Mouse (Mus musculus): Measurements from ENCODE around the gene Trex1. TPM values are rescaled to one million over a fixed set of nuclear protein-coding genes. Genes with fewer than 3 reads are reported as not detected.

The Trex1 gene
- polyA plus RNA-seq, 1 experiment from 2014 or later, result 13.7 TPM

GRCm38 (mm10) chr9:109049996-109050673 is 9.4 kb downstream of the Trex1 start:
- Histone ChIP-seq H3K9ac (ENCODE audit: low read depth, low read length) (no peak overlapping the region), H3K4me2 (ENCODE audit: low read length) (no peak overlapping the region), H3K27me3 (ENCODE audit: control insufficient read depth, insufficient read depth, low read depth, low read length) (no peaks in the 10 kb centered on the region), H3K27ac (ENCODE audit: low read length) (no peak overlapping the region), H3K36me3 (ENCODE audit: control insufficient read depth, insufficient read depth, low read length) (no peaks in the 10 kb centered on the region), H3K9me3 (replicated peaks; ENCODE audit: control insufficient read depth, low read length, poor library complexity, severe bottlenecking) (no peaks in the 10 kb centered on the region), H3K4me1 (ENCODE audit: control insufficient read depth, insufficient read depth, low read length) (0 out of 2 replicates have a peak, but pooled peaks cover 2% of the 10 kb centered on the region), H3K4me3 (ENCODE audit: low read depth, low read length) (no peak overlapping the region)
- no peak for ATAC-seq
- 78% methylated on average over 9 of the region's 9 CpGs for WGBS

DNA sequence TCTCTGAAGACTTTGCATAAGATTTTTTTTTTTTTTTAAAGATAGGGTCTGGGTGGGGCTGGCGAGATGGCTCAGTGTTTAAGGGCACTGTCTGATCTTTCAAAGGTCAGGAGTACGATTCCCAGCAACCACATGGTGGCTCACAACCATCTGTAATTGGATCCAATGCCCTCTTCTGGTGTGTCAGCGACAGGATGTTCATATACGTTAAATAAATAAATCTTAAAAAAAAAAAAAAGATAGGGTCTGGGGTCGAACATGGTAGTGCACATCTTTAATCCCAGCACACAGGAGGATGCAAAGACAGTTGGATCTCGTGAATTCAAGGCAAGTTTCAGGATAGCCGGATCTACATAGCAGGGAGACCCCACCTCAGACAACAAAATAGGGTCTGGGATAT is 10.2 kb downstream of the Trex1 start:
- H3K27ac ChIP-seq (ENCODE audit: low read length), result no peak overlapping the region
- WGBS, result 88% methylated on average over 7 of the region's 7 CpGs
- no peak for ATAC-seq

DNA sequence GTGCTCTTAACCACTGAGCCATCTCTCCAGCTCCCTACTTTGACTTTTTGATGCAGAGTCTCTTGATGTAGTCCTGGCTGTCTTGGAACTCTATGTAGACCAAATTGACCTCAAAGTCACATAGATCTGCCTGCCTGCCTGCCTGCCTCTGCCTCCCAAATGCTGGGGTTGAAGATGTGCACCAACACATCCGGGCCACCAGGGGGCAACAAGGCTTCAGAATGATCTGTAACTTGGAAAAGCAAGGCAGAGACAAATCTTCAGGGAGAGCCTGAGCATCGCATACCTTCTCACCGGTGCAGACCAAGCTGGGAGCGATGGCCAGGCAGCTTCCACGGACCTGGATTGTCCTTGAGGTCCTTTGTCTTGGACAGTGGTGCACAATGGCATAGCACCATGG is 13.2 kb downstream of the Trex1 start:
- Histone ChIP-seq H3K4me1 (ENCODE audit: control insufficient read depth, insufficient read depth, low read length) (no peaks in the 10 kb centered on the region), H3K27ac (ENCODE audit: low read length) (no peak overlapping the region), H3K9ac (ENCODE audit: low read depth, low read length) (no peak overlapping the region), H3K9me3 (replicated peaks; ENCODE audit: control insufficient read depth, low read length, poor library complexity, severe bottlenecking) (no peaks in the 10 kb centered on the region), H3K4me3 (ENCODE audit: low read depth, low read length) (no peak overlapping the region), H3K27me3 (ENCODE audit: control insufficient read depth, insufficient read depth, low read depth, low read length) (no peaks in the 10 kb centered on the region), H3K4me2 (ENCODE audit: low read length) (no peak overlapping the region), H3K36me3 (ENCODE audit: control insufficient read depth, insufficient read depth, low read length) (no peaks in the 10 kb centered on the region)
- no peak for ATAC-seq
- WGBS, result 33% methylated on average over 5 of the region's 5 CpGs

More for the DNA sequence above, 10.2 kb downstream of the Trex1 start:
- no peak overlapping the region for H3K9ac ChIP-seq (ENCODE audit: low read depth, low read length)
- H3K4me2 ChIP-seq (ENCODE audit: low read length), result no peak overlapping the region
- no peaks in the 10 kb centered on the region for H3K36me3 ChIP-seq (ENCODE audit: control insufficient read depth, insufficient read depth, low read length)
- H3K27me3 ChIP-seq (ENCODE audit: control insufficient read depth, insufficient read depth, low read depth, low read length), result no peaks in the 10 kb centered on the region
- H3K4me1 ChIP-seq (ENCODE audit: control insufficient read depth, insufficient read depth, low read length), result no peaks in the 10 kb centered on the region
- H3K9me3 ChIP-seq (replicated peaks; ENCODE audit: control insufficient read depth, low read length, poor library complexity, severe bottlenecking), result no peaks in the 10 kb centered on the region
- no peak overlapping the region for H3K4me3 ChIP-seq (ENCODE audit: low read depth, low read length)

GRCm38 (mm10) chr9:109041351-109041750 is 18.2 kb downstream of the Trex1 start:
- no peak overlapping the region for H3K4me3 ChIP-seq (ENCODE audit: low read depth, low read length)
- H3K4me2 ChIP-seq (ENCODE audit: low read length), result no peak overlapping the region
- no peak overlapping the region for H3K9ac ChIP-seq (ENCODE audit: low read depth, low read length)
- H3K27me3 ChIP-seq (ENCODE audit: control insufficient read depth, insufficient read depth, low read depth, low read length), result no peaks in the 10 kb centered on the region
- no peak for ATAC-seq
- H3K27ac ChIP-seq (ENCODE audit: low read length), result no peak overlapping the region
- 0 out of 2 replicates have a peak, but pooled peaks cover 6% of the 10 kb centered on the region for H3K4me1 ChIP-seq (ENCODE audit: control insufficient read depth, insufficient read depth, low read length)
- no peaks in the 10 kb centered on the region for H3K36me3 ChIP-seq (ENCODE audit: control insufficient read depth, insufficient read depth, low read length)
- 68% methylated on average over 7 of the region's 7 CpGs for WGBS
- H3K9me3 ChIP-seq (replicated peaks; ENCODE audit: control insufficient read depth, low read length, poor library complexity, severe bottlenecking), result no peaks in the 10 kb centered on the region

DNA sequence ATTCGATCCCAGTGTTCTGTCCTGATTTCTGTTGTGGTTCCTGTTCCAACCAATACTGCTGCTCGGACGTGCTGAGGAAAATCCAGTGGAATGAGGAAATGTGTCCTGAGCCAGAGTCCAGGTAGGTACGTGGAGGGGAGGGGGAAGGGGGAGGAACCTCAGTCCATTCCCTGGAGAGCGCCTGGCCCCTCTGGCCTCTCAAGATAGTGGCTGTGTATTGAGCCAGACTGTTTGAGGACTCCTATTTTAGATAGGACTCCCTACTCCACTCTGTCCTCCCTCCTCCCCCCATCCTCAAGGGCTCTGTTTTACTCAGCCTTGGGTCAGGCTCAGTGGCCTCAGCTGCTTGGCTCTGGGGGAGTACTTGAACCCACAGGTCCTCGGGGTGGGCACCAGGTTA is 18.6 kb downstream of the Trex1 start:
- WGBS, result 79% methylated on average over 6 of the region's 6 CpGs
- Histone ChIP-seq H3K4me3 (ENCODE audit: low read depth, low read length) (no peak overlapping the region), H3K9ac (ENCODE audit: low read depth, low read length) (no peak overlapping the region), H3K4me2 (ENCODE audit: low read length) (no peak overlapping the region), H3K27me3 (ENCODE audit: control insufficient read depth, insufficient read depth, low read depth, low read length) (no peaks in the 10 kb centered on the region), H3K4me1 (ENCODE audit: control insufficient read depth, insufficient read depth, low read length) (0 out of 2 replicates have a peak, but pooled peaks cover 6% of the 10 kb centered on the region), H3K27ac (ENCODE audit: low read length) (no peak overlapping the region), H3K36me3 (ENCODE audit: control insufficient read depth, insufficient read depth, low read length) (no peaks in the 10 kb centered on the region), H3K9me3 (replicated peaks; ENCODE audit: control insufficient read depth, low read length, poor library complexity, severe bottlenecking) (no peaks in the 10 kb centered on the region)
- ATAC-seq, result no peak

- H3K9me3 ChIP-seq (replicated peaks; ENCODE audit: control insufficient read depth, low read length, poor library complexity, severe bottlenecking), result no peaks in the 10 kb centered on the region
- no peak overlapping the region for H3K4me3 ChIP-seq (ENCODE audit: low read depth, low read length)
- H3K27ac ChIP-seq (ENCODE audit: low read length), result no peak overlapping the region
- H3K4me1 ChIP-seq (ENCODE audit: control insufficient read depth, insufficient read depth, low read length), result 0 out of 2 replicates have a peak, but pooled peaks cover 6% of the 10 kb centered on the region
- no peak overlapping the region for H3K4me2 ChIP-seq (ENCODE audit: low read length)
- no peak overlapping the region for H3K9ac ChIP-seq (ENCODE audit: low read depth, low read length)
- H3K36me3 ChIP-seq (ENCODE audit: control insufficient read depth, insufficient read depth, low read length), result no peaks in the 10 kb centered on the region
- WGBS, result 85% methylated on average over 8 of the region's 8 CpGs
- ATAC-seq, result no peak
- no peaks in the 10 kb centered on the region for H3K27me3 ChIP-seq (ENCODE audit: control insufficient read depth, insufficient read depth, low read depth, low read length)
Observed at GRCm38 (mm10) chr9:109040216-109040615, 19.3 kb downstream of the Trex1 start.

DNA sequence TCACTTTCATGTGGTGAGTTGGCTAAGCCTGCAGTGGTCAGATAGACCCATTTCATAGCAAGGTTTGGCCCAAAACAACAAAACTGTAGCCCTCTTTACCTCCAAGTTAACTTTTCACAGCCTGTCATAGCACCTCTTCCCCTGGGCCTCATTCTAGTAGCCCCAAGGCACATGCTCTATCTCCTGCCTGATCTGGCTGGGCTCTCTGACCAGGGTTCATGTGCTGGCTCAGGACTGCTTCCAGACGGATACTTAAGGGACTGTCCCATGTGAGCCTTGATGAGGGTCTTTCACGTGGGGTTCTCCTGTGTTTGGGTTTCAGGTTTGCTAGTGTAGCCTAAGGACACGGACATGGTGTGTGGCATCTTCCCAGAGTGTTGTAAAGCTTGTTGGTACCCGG is 19.9 kb downstream of the Trex1 start:
- 0 out of 2 replicates have a peak, but pooled peaks cover 6% of the 10 kb centered on the region for H3K4me1 ChIP-seq (ENCODE audit: control insufficient read depth, insufficient read depth, low read length)
- no peak overlapping the region for H3K4me3 ChIP-seq (ENCODE audit: low read depth, low read length)
- no peak for ATAC-seq
- no peaks in the 10 kb centered on the region for H3K36me3 ChIP-seq (ENCODE audit: control insufficient read depth, insufficient read depth, low read length)
- WGBS, result 83% methylated on average over 4 of the region's 4 CpGs
- H3K27me3 ChIP-seq (ENCODE audit: control insufficient read depth, insufficient read depth, low read depth, low read length), result no peaks in the 10 kb centered on the region
- no peak overlapping the region for H3K4me2 ChIP-seq (ENCODE audit: low read length)
- no peaks in the 10 kb centered on the region for H3K9me3 ChIP-seq (replicated peaks; ENCODE audit: control insufficient read depth, low read length, poor library complexity, severe bottlenecking)
- no peak overlapping the region for H3K27ac ChIP-seq (ENCODE audit: low read length)
- 0 out of 2 replicates have a peak overlapping the region, but pooled peaks have one; percentile 7 for H3K9ac ChIP-seq (ENCODE audit: low read depth, low read length)

GRCm38 (mm10) chr9:109038901-109039364 is 20.6 kb downstream of the Trex1 start:
- no peaks in the 10 kb centered on the region for H3K27me3 ChIP-seq (ENCODE audit: control insufficient read depth, insufficient read depth, low read depth, low read length)
- H3K9ac ChIP-seq (ENCODE audit: low read depth, low read length), result peak overlapping the region; percentile 68
- 0 out of 2 replicates have a peak, but pooled peaks have one; percentile 11 for ATAC-seq
- peak overlapping the region; percentile 56 for H3K4me3 ChIP-seq (ENCODE audit: low read depth, low read length)
- no peak overlapping the region for H3K27ac ChIP-seq (ENCODE audit: low read length)
- 22% methylated on average over 8 of the region's 8 CpGs for WGBS
- no peaks in the 10 kb centered on the region for H3K36me3 ChIP-seq (ENCODE audit: control insufficient read depth, insufficient read depth, low read length)
- H3K4me1 ChIP-seq (ENCODE audit: control insufficient read depth, insufficient read depth, low read length), result 0 out of 2 replicates have a peak, but pooled peaks cover 6% of the 10 kb centered on the region
- peak overlapping the region; percentile 84 for H3K4me2 ChIP-seq (ENCODE audit: low read length)
- H3K9me3 ChIP-seq (replicated peaks; ENCODE audit: control insufficient read depth, low read length, poor library complexity, severe bottlenecking), result no peaks in the 10 kb centered on the region

- H3K4me1 ChIP-seq (ENCODE audit: control insufficient read depth, insufficient read depth, low read length), result 0 out of 2 replicates have a peak, but pooled peaks cover 6% of the 10 kb centered on the region
- no peaks in the 10 kb centered on the region for H3K27me3 ChIP-seq (ENCODE audit: control insufficient read depth, insufficient read depth, low read depth, low read length)
- peak within 1 kb of the TSS; percentile 68 for H3K9ac ChIP-seq (ENCODE audit: low read depth, low read length)
- ATAC-seq, result peak; percentile 82
- H3K36me3 ChIP-seq (ENCODE audit: control insufficient read depth, insufficient read depth, low read length), result no peaks in the 10 kb centered on the region
- WGBS, result under 1% methylated on average over 24 of the region's 40 CpGs
- H3K27ac ChIP-seq (ENCODE audit: low read length), result no peak within 1 kb of the TSS
- peak within 1 kb of the TSS; percentile 56 for H3K4me3 ChIP-seq (ENCODE audit: low read depth, low read length)
- no peaks in the 10 kb centered on the region for H3K9me3 ChIP-seq (replicated peaks; ENCODE audit: control insufficient read depth, low read length, poor library complexity, severe bottlenecking)
- peak within 1 kb of the TSS; percentile 84 for H3K4me2 ChIP-seq (ENCODE audit: low read length)
Observed at GRCm38 (mm10) chr9:109038086-109038895, 21.2 kb downstream of the Trex1 start, which contains the start of gene Shisa5. Gene Shisa5, plus strand, starts transcription at chr9:109038565.

Measured in midbrain, embryonic 16.5 days (tissue).